Mouse (Mus musculus) lung, adult 2 months (tissue): Measurements from ENCODE around the gene Cog5. TPM values are rescaled to one million over a fixed set of nuclear protein-coding genes. Genes with fewer than 3 reads are reported as not detected.

Experiments
- DNase-seq: peaks from one replicate; pipeline ENCODE4 v3.0.0; 2022
- H3K4me1 ChIP-seq: fragments of 200-500 bp; 2 replicates; pipeline ENCODE4 v1.6.1; 2011; ENCODE audit warnings: low read length; ENCODE audit not compliant: control insufficient read depth, insufficient read depth
- H3K4me3 ChIP-seq: fragments of 200-500 bp; replicated peaks from 2 replicates; pipeline ENCODE3; 2011; ENCODE audit warnings: low read depth, mild to moderate bottlenecking, control low read depth, low read length; ENCODE audit errors: extremely low read depth
- CTCF ChIP-seq: fragments of 200-500 bp; IDR thresholded peaks from 2 replicates; pipeline ENCODE4 v1.5.1; 2011; ENCODE audit warnings: mild to moderate bottlenecking, low read length, control low read depth; ENCODE audit not compliant: insufficient read depth
- POLR2A ChIP-seq: fragments of 200-500 bp; IDR thresholded peaks from 2 replicates; pipeline ENCODE4 v1.6.1; 2011; ENCODE audit warnings: low read depth, mild to moderate bottlenecking, control low read depth, low read length, borderline replicate concordance; ENCODE audit errors: extremely low read depth
- WGBS: fragments of 180-500 bp; shearing (Covaris S2); methylation state at CpG from one replicate; pipeline ENCODE4 v1.1.7; 2018; 5-methylcytosine and 5-hydroxymethylcytosine counted together
- polyA plus RNA-seq: library from polyadenylated mRNA; depleted of rRNA; stranded (reverse); fragments of >200 nt; gene quantifications from 2 replicates; pipeline ENCODE4 v1.2.3, GENCODE M21; 2012

Gene Cog5
- polyA plus RNA-seq, 1 experiment, result 19.6 TPM

DNA sequence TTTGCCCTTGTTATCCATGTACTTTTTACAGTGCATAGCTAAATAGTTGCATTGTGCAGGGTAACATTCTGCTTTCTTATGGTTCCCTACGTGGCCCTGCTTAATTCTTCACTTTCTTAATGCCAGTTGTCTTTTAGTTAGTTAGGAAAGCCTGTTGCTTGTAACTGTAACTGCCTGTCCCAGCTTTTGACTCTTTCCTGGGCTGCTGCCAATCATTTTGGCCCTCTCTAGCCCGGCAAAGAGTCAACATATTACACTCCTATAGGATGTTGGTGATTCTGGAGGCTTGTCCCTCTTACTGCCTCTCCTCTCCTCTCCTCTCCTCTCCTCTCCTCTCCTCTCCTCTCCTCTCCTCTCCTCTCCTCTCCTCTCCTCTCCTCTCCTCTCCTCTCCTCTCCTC is 51.5 kb downstream of the Cog5 start:
- no peak for DNase-seq
- no peak for TF ChIP-seq CTCF
- no peak for TF ChIP-seq POLR2A
- Histone ChIP-seq H3K4me1 (no peaks in the 10 kb centered on the region), H3K4me3 (no peak overlapping the region)
- WGBS, result 45% methylated on average over 2 of the region's 2 CpGs

DNA sequence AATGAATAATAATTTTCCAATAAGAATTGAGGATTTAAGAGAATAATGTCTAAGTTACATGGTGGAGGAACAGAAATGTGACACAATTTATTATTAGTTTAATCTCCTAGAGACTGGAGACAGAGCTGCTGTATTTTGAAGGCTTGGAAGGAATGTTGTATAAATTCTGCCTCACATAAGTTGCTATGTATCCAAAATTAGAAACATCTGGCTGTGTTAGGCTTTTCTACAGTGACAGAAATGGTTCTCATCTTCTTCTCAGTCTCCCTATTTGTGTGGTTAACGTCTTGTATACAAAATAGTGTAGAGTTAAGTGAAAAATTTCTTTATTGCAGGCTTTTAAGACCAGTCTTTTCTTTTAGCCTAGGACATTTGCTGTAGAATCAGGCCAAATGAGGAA is 52.9 kb downstream of the Cog5 start:
- no peak overlapping the region for H3K4me3 ChIP-seq
- no peak for TF ChIP-seq CTCF
- TF ChIP-seq POLR2A, result no peak
- no peaks in the 10 kb centered on the region for H3K4me1 ChIP-seq
- DNase-seq, result no peak
- WGBS, result 70% methylated on average over 1 of the region's 1 CpGs

DNA sequence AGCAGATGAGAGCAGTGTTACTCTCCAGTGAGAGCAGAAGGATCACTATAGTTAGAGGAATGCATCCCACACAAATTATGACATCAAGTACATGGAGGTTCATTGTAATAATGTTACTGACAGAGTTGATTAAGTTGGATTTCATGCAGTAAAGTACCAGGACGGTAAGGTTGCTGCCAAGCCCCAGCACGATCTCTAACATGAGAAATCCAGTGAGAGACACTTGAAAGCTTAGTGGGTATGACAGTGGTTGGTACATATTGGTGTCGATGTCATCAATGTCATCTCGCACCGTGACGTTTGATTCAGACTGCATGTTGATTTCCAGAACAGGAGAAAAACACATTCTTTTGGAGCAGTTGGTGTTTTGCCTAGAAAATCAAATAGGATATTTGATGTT is 55.0 kb downstream of the Cog5 start:
- WGBS, result 85% methylated on average over 6 of the region's 6 CpGs
- no peaks in the 10 kb centered on the region for H3K4me1 ChIP-seq
- no peak for DNase-seq
- no peak for TF ChIP-seq CTCF
- no peak for TF ChIP-seq POLR2A
- no peak overlapping the region for H3K4me3 ChIP-seq

DNA sequence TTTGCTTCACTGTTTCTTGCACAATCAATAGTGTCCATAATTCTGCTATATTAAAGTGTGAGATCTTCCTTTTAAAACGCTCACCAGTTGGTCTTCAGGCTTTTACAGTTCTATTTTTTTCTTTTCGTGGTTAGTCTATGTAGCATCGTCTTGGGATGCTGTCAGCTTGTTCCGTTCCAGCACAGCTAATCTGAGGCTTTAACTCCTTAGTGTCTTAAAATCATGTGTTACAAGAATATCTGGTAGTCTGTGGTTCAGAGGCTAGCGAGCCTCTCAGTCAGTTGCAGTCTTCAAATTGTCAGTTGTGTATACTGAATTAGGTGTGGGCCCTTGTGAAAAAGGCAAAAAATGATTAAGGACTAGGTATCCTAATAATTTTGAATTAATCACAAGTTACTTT is 57.6 kb downstream of the Cog5 start:
- H3K4me3 ChIP-seq, result no peak overlapping the region
- WGBS, result 56% methylated on average over 5 of the region's 5 CpGs

DNA sequence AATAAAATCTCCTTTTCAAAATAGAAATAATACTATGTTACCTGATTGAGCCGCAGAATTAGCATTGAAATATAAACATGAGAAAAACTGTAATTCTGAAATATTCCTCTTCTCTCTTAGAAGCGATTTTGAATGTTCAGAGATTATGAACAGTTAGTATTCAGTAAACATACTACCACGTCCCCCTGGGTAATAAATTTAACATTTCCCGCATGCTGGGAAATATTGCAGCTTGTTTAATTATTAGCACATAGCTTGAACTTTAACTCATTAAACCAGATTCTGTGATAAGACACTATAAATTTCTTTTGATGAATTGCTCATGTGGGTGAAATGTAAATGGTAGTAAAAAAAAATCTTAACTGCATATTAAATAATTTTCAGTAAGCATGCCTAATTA is 58.1 kb downstream of the Cog5 start:
- Histone ChIP-seq H3K4me1 (no peaks in the 10 kb centered on the region), H3K4me3 (no peak overlapping the region)
- no peak for DNase-seq
- whole genome bisulfite sequencing, result 77% methylated on average over 4 of the region's 4 CpGs
- TF ChIP-seq POLR2A, result no peak
- TF ChIP-seq CTCF, result no peak

More for the DNA sequence above, 57.6 kb downstream of the Cog5 start:
- no peak for DNase-seq
- TF ChIP-seq POLR2A, result no peak
- TF ChIP-seq CTCF, result no peak
- H3K4me1 ChIP-seq, result no peaks in the 10 kb centered on the region

DNA sequence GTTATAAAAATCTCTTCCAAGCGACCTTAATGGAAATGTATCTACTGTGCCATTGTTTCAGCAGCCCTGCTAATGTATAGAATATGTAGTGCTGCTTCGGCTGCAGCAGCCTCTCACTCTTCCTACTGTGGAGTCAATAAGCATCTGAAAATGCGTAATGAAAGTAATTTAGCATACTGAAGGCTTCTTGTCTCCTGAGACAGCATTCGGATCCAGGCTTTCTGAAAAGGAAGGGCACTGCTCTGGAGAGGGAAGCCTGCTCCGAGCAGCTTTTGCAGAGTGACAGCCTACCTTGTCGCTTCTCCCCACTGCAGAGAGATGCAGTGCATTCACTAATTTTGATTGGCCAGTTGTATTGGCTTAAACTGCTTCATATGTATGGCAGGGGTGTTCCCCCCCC is 58.9 kb downstream of the Cog5 start, which contains the start of gene Gpr22:
Gene Gpr22, minus strand, starts transcription at position 348 of the 400 bp plus-strand sequence.
- no peak within 1 kb of the TSS for H3K4me3 ChIP-seq
- no peak for DNase-seq
- WGBS, result 60% methylated on average over 6 of the region's 6 CpGs

DNA sequence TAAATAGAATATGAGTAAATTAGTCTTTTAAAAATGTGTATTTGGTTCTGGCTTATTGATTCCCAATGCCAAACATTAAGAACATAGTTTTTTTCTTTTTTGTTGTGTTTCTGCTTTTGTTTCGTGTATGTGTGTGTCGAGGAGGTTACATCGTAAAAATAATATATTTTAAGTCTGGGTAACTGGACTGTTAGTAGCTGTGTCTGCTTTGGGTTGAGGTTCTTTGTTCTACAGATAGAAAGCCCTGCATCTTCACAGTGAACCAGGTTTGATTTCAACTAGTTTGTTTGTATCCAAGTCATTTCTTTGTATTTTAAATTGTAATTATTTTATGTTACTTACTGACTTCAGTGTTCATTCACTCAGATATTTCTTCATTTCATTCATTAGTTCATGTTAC is 59.4 kb downstream of the Cog5 start:
- peaks cover under 1% of the 10 kb centered on the region; the same call in 1 of the 2 replicates for H3K4me1 ChIP-seq
- H3K4me3 ChIP-seq, result no peak overlapping the region
- DNase-seq, result no peak
- TF ChIP-seq POLR2A (no peak), CTCF (no peak)
- 95% methylated on average over 3 of the region's 3 CpGs for WGBS

More for the DNA sequence above, 58.9 kb downstream of the Cog5 start, which contains the start of gene Gpr22:
- TF ChIP-seq POLR2A (no peak), CTCF (no peak)
- H3K4me1 ChIP-seq, result no peaks in the 10 kb centered on the region

DNA sequence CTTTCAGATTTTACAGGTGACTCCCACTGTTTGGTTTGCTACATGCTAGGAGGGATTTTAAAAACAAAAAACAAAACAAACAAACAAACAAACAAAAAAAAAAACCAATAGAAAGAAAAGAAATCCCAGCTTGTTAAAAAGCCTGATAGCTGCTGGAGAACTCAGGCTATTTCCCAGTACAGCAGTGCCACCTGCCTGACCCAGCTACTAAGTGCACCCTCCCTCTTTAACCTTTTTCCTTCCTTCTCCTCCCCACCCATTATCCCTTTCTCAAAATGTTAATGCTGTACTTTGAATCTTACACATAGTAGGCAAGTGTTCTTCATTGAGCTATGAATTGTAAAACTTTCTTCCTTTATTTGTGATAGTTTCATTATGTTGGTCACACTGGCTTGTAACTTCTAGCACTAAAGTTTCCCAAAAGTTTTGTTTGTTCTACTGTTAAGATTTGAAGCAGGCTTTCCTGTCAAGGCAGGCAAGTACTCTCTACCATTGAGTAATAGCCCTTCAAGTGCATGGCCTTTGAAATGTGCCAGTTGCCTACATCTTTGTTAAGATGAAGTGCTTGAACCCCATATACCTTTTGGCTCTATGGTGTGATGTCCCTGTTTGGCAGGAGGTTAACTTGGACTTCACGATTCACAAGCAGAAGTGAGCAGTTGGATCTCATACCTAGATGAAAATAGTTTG is 65.1 kb downstream of the Cog5 start:
- Histone ChIP-seq H3K4me3 (no peak overlapping the region), H3K4me1 (peaks cover 7% of the 10 kb centered on the region)
- WGBS, result 61% methylated on average over 1 of the region's 1 CpGs
- DNase-seq, result no peak
- peak; percentile 72 for TF ChIP-seq CTCF
- no peak for TF ChIP-seq POLR2A

DNA sequence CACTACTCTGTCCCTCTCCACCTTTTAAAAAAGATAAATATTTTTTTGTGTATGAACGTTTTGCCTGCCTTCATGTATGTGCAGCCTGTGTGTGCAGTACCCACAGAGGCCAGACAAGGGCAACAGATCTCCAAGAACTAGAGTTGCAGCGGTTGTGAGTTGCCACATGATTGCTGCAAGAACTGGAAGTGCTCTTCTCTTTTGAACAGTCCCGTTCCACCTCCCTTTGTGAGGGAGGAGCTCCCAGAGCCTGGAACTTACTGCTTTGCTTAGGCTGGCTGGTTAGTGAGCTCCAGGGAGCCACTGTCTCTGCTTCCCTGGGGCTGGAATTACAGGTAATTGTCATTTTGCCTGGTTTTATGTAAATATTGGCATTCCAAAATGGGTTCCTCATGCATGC is 69.9 kb downstream of the Cog5 start:
- Histone ChIP-seq H3K4me3 (no peak overlapping the region), H3K4me1 (peaks cover 4% of the 10 kb centered on the region)
- WGBS, result 83% methylated on average over 3 of the region's 3 CpGs
- TF ChIP-seq CTCF (no peak), POLR2A (no peak)
- no peak for DNase-seq
